Mouse (Mus musculus) heart, postnatal 0 days (tissue): Measurements from ENCODE around the gene Igflr1. TPM values are rescaled to one million over a fixed set of nuclear protein-coding genes. Genes with fewer than 3 reads are reported as not detected.

Experiments
- ATAC-seq: fragments of 200-750 bp; cut with Nextera tagmentation; 2 replicates; pipeline ENCODE4 v1.8.0; 2017; ENCODE audit warnings: low read depth, moderate number of reproducible peaks, moderate library complexity; ENCODE audit not compliant: insufficient read depth
- DNase-seq: peaks from one replicate; pipeline ENCODE4 v3.0.0-alpha.2; 2016; ENCODE audit warnings: low spot score
- H3K27ac ChIP-seq: fragments of 300-500 bp; sonication (generic); 2 replicates; pipeline ENCODE4 v1.5.1; 2014; ENCODE audit warnings: low read depth, mild to moderate bottlenecking
- H3K27me3 ChIP-seq: fragments of 300-500 bp; sonication (generic); 2 replicates; pipeline ENCODE4 v1.6.1; 2014; ENCODE audit warnings: low read length, mixed read lengths; ENCODE audit not compliant: control insufficient read depth, insufficient read depth
- H3K36me3 ChIP-seq: fragments of 300-500 bp; sonication (generic); replicated peaks from 2 replicates; pipeline ENCODE4 v1.6.1; 2014; ENCODE audit warnings: low read length, mixed read lengths; ENCODE audit not compliant: control insufficient read depth, insufficient read depth
- H3K4me1 ChIP-seq: fragments of 300-500 bp; sonication (generic); 2 replicates; pipeline ENCODE4 v1.6.1; 2014; ENCODE audit warnings: antibody characterized with exemption; ENCODE audit not compliant: control insufficient read depth, insufficient read depth
- H3K4me2 ChIP-seq: fragments of 300-500 bp; sonication (generic); 2 replicates; pipeline ENCODE4 v1.6.1; 2014; ENCODE audit warnings: low read depth, mild to moderate bottlenecking, low read length, moderate library complexity
- H3K4me3 ChIP-seq: fragments of 300-500 bp; sonication (generic); 2 replicates; pipeline ENCODE4 v1.5.1; 2014; ENCODE audit warnings: low read depth, low read length
- H3K9ac ChIP-seq: fragments of 300-500 bp; sonication (generic); replicated peaks from 2 replicates; pipeline ENCODE4 v1.6.1; 2014; ENCODE audit warnings: low read depth, low read length, mixed read lengths
- H3K9me3 ChIP-seq: fragments of 300-500 bp; sonication (generic); replicated peaks from 2 replicates; pipeline ENCODE4 v1.6.1; 2016; ENCODE audit warnings: low read length; ENCODE audit not compliant: control insufficient read depth
- CTCF ChIP-seq: IDR thresholded peaks from 2 replicates; pipeline ENCODE4 v1.5.1; 2016; ENCODE audit warnings: antibody characterized with exemption, control low read depth, low read depth
- EP300 ChIP-seq: IDR thresholded peaks from 2 replicates; pipeline ENCODE4 v1.6.1; 2016; ENCODE audit warnings: antibody characterized with exemption, low read depth
- WGBS: fragments of 180-500 bp; shearing (Covaris S2); extraction: QIAGEN DNeasy Blood & Tissue Kit; methylation state at CpG from one replicate; pipeline ENCODE4 v1.1.7; 2014; 5-methylcytosine and 5-hydroxymethylcytosine counted together
- polyA plus RNA-seq: library from polyadenylated mRNA; unstranded; fragments of >200 nt; fragmentation: Nextera tagmentation; extraction: Ambion mirVana; gene quantifications from 2 replicates; pipeline ENCODE4 v1.2.1, GENCODE M21; 2015
- total RNA-seq: library from RNA; depleted of rRNA; stranded (reverse); fragments of >200 nt; gene quantifications from 2 replicates; pipeline ENCODE4 v1.2.3, GENCODE M21; 2014; ENCODE audit warnings: low replicate concordance

The Igflr1 gene
- total and polyA plus RNA-seq, 2 experiments from 2014 or later = 0.94 to 3.3 TPM

GRCm38 (mm10) chr7:30604424-30604823, 39.2 kb downstream of the Igflr1 start:
- DNase-seq (no peak), ATAC-seq (no peak)
- Histone ChIP-seq H3K9ac (no peak overlapping the region), H3K27ac (no peak overlapping the region), H3K4me3 (no peak overlapping the region), H3K9me3 (no peaks in the 10 kb centered on the region), H3K27me3 (no peaks in the 10 kb centered on the region), H3K4me1 (0 out of 2 replicates have a peak, but pooled peaks cover 6% of the 10 kb centered on the region), H3K36me3 (no peaks in the 10 kb centered on the region), H3K4me2 (no peak overlapping the region)
- TF ChIP-seq EP300 = no peak
- TF ChIP-seq CTCF = no peak
- 61% methylated on average over 8 of the region's 8 CpGs for WGBS

DNA sequence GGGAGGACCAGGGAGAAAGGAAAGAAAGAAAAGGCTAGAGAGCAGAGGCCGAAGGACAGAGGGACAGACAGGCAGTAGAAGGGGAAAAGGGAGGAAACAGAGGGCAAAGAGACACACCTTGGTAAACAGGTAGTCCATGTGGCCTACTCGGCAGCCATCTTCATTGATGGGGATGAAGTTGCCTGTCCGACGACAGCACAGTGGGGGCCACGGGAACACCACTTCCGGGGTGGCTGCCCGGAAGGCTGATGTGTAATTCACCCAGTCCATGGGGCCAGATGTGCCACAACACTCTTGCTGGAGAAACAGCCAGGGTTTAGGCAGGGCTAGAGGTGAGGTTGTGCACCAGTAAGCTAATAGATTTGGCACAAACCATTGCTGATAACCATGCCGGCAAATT, 39.7 kb downstream of the Igflr1 start:
- Histone ChIP-seq H3K27me3 (no peaks in the 10 kb centered on the region), H3K9ac (no peak overlapping the region), H3K4me3 (no peak overlapping the region), H3K4me1 (peaks cover 9% of the 10 kb centered on the region; the same call in 1 of the 2 replicates), H3K27ac (no peak overlapping the region), H3K9me3 (no peaks in the 10 kb centered on the region), H3K36me3 (no peaks in the 10 kb centered on the region), H3K4me2 (no peak overlapping the region)
- no peak for TF ChIP-seq CTCF
- no peak for TF ChIP-seq EP300
- no peak for DNase-seq
- 81% methylated on average over 8 of the region's 8 CpGs for WGBS
- no peak for ATAC-seq

DNA sequence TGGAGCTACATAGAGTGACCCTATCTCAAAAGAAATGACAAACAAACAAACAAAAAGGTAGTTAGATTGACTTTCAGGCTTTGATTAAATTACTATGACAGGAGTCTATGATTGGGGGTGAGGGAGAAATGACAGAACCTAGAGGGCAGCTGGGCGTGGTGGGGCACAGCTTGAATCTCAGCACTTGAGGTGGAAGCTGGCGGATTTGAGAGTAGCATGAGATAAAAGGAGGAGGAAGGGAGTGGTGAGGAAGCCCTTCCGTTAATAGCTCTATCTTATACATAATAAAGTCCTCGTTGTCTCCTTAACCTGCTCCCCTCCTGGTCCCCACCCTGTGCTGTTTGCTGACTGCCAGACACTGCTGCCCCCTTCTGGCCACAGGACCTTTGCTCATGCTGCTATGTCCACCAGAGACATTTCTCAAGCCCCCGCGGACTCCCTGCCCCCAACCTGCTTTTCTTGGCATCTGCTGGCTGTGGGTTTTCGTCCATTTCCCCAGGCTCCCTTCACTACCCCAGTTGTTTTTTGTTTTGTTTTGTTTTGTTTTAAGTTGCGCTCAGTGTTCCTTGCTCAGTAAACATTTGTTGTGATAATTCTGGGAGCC, 42.6 kb downstream of the Igflr1 start:
- Histone ChIP-seq H3K36me3 (no peaks in the 10 kb centered on the region), H3K4me3 (no peak overlapping the region), H3K4me2 (no peak overlapping the region), H3K4me1 (peaks cover 8% of the 10 kb centered on the region; the same call in 1 of the 2 replicates), H3K27ac (no peak overlapping the region), H3K27me3 (no peaks in the 10 kb centered on the region), H3K9me3 (no peaks in the 10 kb centered on the region), H3K9ac (no peak overlapping the region)
- WGBS = 25% methylated on average over 8 of the region's 8 CpGs
- peak; percentile 56 for ATAC-seq
- TF ChIP-seq CTCF (peak; percentile 71), EP300 (no peak)
- peak; percentile 60 for DNase-seq

- no peak for DNase-seq
- Histone ChIP-seq H3K27ac (no peak overlapping the region), H3K27me3 (no peaks in the 10 kb centered on the region), H3K4me2 (no peak overlapping the region), H3K9ac (no peak overlapping the region), H3K9me3 (no peaks in the 10 kb centered on the region), H3K4me1 (peaks cover 8% of the 10 kb centered on the region; the same call in 1 of the 2 replicates), H3K36me3 (no peaks in the 10 kb centered on the region), H3K4me3 (no peak overlapping the region)
- WGBS = 57% methylated on average over 16 of the region's 16 CpGs
- TF ChIP-seq CTCF = no peak
- TF ChIP-seq EP300 = no peak
- ATAC-seq = no peak
These were observed 43.2 kb downstream of the Igflr1 start for GRCm38 (mm10) chr7:30608476-30608875.

- Histone ChIP-seq H3K9ac (0 out of 2 replicates have a peak overlapping the region, but pooled peaks have one; percentile 16), H3K4me1 (peaks cover 8% of the 10 kb centered on the region; the same call in 1 of the 2 replicates), H3K4me2 (0 out of 2 replicates have a peak overlapping the region, but pooled peaks have one; percentile 11), H3K9me3 (no peaks in the 10 kb centered on the region), H3K27ac (peak overlapping the region; percentile 71), H3K4me3 (no peak overlapping the region), H3K36me3 (no peaks in the 10 kb centered on the region), H3K27me3 (no peaks in the 10 kb centered on the region)
- ATAC-seq = peak; percentile 91
- TF ChIP-seq CTCF (no peak), EP300 (no peak)
- peak; percentile 71 for DNase-seq
- 29% methylated on average over 7 of the region's 7 CpGs for WGBS
These were observed 44.8 kb downstream of the Igflr1 start for GRCm38 (mm10) chr7:30610043-30610442.
